Comparison of ENCODE assay signal across 10 mouse cellular contexts in the genomic region with DNA sequence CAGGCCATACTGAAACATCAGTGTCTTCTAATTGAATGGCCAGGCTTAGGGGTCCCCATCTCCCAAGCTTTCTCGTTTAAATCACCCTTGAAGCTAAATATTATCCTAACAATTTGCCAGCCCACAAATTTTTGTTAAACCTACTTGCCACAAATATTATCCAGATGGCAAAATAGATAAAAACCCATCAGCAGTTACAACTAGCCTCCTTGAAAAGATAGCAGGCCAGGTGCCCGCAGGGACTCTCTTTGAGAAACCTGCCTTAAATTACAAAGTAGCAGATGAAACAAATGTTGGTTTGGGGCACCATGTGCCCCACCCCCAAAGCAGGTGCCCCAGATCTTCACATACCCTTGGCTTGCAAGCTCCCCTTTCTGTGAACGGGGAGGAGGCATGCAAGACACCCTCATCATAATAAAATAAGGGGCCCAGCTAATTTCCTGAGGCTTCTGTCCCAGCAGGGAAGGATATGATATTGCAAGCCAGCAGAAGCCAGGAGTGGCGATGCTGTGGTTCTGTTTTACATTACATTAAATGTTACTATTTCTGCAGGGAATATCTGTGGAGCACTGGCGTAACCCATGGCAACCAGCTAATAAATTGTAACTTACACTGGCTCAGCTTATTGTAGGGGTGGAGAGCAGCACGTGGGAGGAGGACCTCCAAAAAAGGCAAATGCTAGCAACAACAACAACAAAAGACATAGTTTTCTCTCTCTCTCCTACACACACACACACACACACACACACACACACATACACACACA. TPM values are rescaled to one million over a fixed set of nuclear protein-coding genes. Genes with fewer than 3 reads are reported as not detected.
DNase-seq lines count a peak whose midpoint lies in the region; ATAC-seq lines count a peak whose summit lies in the region.
"Had no signal": no experiment of that assay in that cellular context is flagged by ENCODE, and none has a peak within 500 bp of the region (broad histone marks: within the 10 kb centered on the region; RNA-seq: fewer than 3 reads in every experiment).

No protein-coding gene starts in this region.

- H3K4me1 ChIP-seq in kidney, embryonic 16.5 days (ENCODE audit: insufficient read depth, low read length), result peaks cover 13% of the 10 kb centered on the region
- H3K4me1 ChIP-seq in embryonic facial prominence, embryonic 11.5 days (ENCODE audit: control insufficient read depth, insufficient read depth, low read length), result peaks cover 5% of the 10 kb centered on the region; the same call in 1 of the 2 replicates
- peaks cover 45% of the 10 kb centered on the region for H3K4me1 ChIP-seq in limb, embryonic 10.5 days
- H3K4me1 ChIP-seq in midbrain, embryonic 16.5 days (ENCODE audit: control insufficient read depth, insufficient read depth, low read length), result peaks cover 30% of the 10 kb centered on the region

- DNase-seq in kidney, postnatal 25 days, result no peak
- peak; percentile 75 for DNase-seq in embryonic facial prominence, embryonic 11.5 days (ENCODE audit: low spot score)
- no peak for DNase-seq in limb, embryonic 10.5 days (ENCODE audit: low spot score)
- no peak for DNase-seq in natural killer cell, adult 2 months (ENCODE audit: low spot score in 2 of 2)
- no peak for DNase-seq in lung, postnatal 4 days
- DNase-seq in urinary bladder, postnatal 4 days (ENCODE audit: low spot score in 2 of 2), result no peak
- DNase-seq: adrenal gland, postnatal 10 days had no signal

- H3K27ac ChIP-seq in kidney, embryonic 16.5 days (ENCODE audit: low read length), result no peak overlapping the region
- no peak overlapping the region for H3K27ac ChIP-seq in embryonic facial prominence, embryonic 11.5 days (replicated peaks; ENCODE audit: low read depth, low read length)
- H3K27ac ChIP-seq in limb, embryonic 10.5 days, result peak overlapping the region; percentile 53; the same call in 1 of the 2 replicates
- H3K27ac ChIP-seq in midbrain, embryonic 16.5 days (ENCODE audit: low read length), result peak overlapping the region; percentile 90

- no peaks in the 10 kb centered on the region for H3K9me3 ChIP-seq in kidney, embryonic 16.5 days (ENCODE audit: low read length)
- no peaks in the 10 kb centered on the region for H3K9me3 ChIP-seq in embryonic facial prominence, embryonic 11.5 days (replicated peaks; ENCODE audit: control insufficient read depth, low read length)
- no peaks in the 10 kb centered on the region for H3K9me3 ChIP-seq in limb, embryonic 10.5 days (replicated peaks)
- no peaks in the 10 kb centered on the region for H3K9me3 ChIP-seq in midbrain, embryonic 16.5 days (replicated peaks; ENCODE audit: control insufficient read depth, low read length, poor library complexity, severe bottlenecking)

- H3K4me3 ChIP-seq in kidney, embryonic 16.5 days (ENCODE audit: low read length), result no peak overlapping the region
- no peak overlapping the region for H3K4me3 ChIP-seq in embryonic facial prominence, embryonic 11.5 days (ENCODE audit: low read depth, low read length)
- H3K4me3 ChIP-seq in limb, embryonic 10.5 days, result no peak overlapping the region
- no peak overlapping the region for H3K4me3 ChIP-seq in midbrain, embryonic 16.5 days (ENCODE audit: low read depth, low read length)

- H3K36me3 ChIP-seq in kidney, embryonic 16.5 days (ENCODE audit: insufficient read depth, low read length), result no peaks in the 10 kb centered on the region
- no peaks in the 10 kb centered on the region for H3K36me3 ChIP-seq in embryonic facial prominence, embryonic 11.5 days (replicated peaks; ENCODE audit: control insufficient read depth, insufficient read depth, low read depth, low read length)
- H3K36me3 ChIP-seq in limb, embryonic 10.5 days, result no peaks in the 10 kb centered on the region
- H3K36me3 ChIP-seq in midbrain, embryonic 16.5 days (ENCODE audit: control insufficient read depth, insufficient read depth, low read length), result no peaks in the 10 kb centered on the region

- no peak overlapping the region for H3K9ac ChIP-seq in kidney, embryonic 16.5 days (replicated peaks; ENCODE audit: low read length)
- H3K9ac ChIP-seq in embryonic facial prominence, embryonic 11.5 days (replicated peaks; ENCODE audit: low read length), result no peak overlapping the region
- no peak overlapping the region for H3K9ac ChIP-seq in midbrain, embryonic 16.5 days (ENCODE audit: low read depth, low read length)

- H3K4me2 ChIP-seq in kidney, embryonic 16.5 days (replicated peaks; ENCODE audit: low read depth, low read length), result no peak overlapping the region
- H3K4me2 ChIP-seq in embryonic facial prominence, embryonic 11.5 days (ENCODE audit: low read depth, low read length), result no peak overlapping the region
- H3K4me2 ChIP-seq in midbrain, embryonic 16.5 days (ENCODE audit: low read length), result peak overlapping the region; percentile 31

- 27% methylated on average over 6 of the region's 6 CpGs for WGBS in kidney, embryonic 16.5 days
- WGBS in embryonic facial prominence, embryonic 11.5 days, result 44% methylated on average over 6 of the region's 6 CpGs
- WGBS in limb, embryonic 10.5 days, result 47% methylated on average over 6 of the region's 6 CpGs
- 22% methylated on average over 6 of the region's 6 CpGs for WGBS in midbrain, embryonic 16.5 days

- ATAC-seq in kidney, embryonic 16.5 days (ENCODE audit: low FRiP score, low TSS enrichment), result peak; percentile 44; the same call in 1 of the 2 replicates
- no peak; the same call in 1 of the 2 replicates for ATAC-seq in embryonic facial prominence, embryonic 11.5 days (replicated peaks; ENCODE audit: insufficient number of reproducible peaks, low FRiP score, low TSS enrichment, low read depth)
- ATAC-seq in midbrain, embryonic 16.5 days, result peak; percentile 92

- H3K27me3 ChIP-seq in kidney, embryonic 16.5 days (ENCODE audit: insufficient read depth, low read length), result no peaks in the 10 kb centered on the region
- no peaks in the 10 kb centered on the region for H3K27me3 ChIP-seq in embryonic facial prominence, embryonic 11.5 days (ENCODE audit: control insufficient read depth, insufficient read depth, low read length)
- no peaks in the 10 kb centered on the region for H3K27me3 ChIP-seq in limb, embryonic 10.5 days (ENCODE audit: low read depth, poor library complexity, severe bottlenecking)
- H3K27me3 ChIP-seq in midbrain, embryonic 16.5 days (ENCODE audit: control insufficient read depth, insufficient read depth, low read depth, low read length), result no peaks in the 10 kb centered on the region
- H3K27me3 ChIP-seq: CH12.LX had no signal

RNA-seq across cellular contexts. Expression of a gene that starts 27.2 kb away (rescaled TPM):
- polyA plus RNA-seq in kidney, embryonic 16.5 days (2015; fragmentation: Nextera tagmentation; extraction: Ambion mirVana), result 24.8 and 26.1 TPM in 2 replicates
- polyA plus RNA-seq in embryonic facial prominence, embryonic 11.5 days (2014; fragmentation: Nextera tagmentation; extraction: Ambion mirVana), result 40.6 and 42.3 TPM in 2 replicates
- polyA plus RNA-seq in limb, embryonic 10.5 days (2016; fragmentation: Nextera tagmentation; extraction: Ambion mirVana), result 59.9 and 84.9 TPM in 2 replicates
- polyA plus RNA-seq in midbrain, embryonic 16.5 days (2015; fragmentation: Nextera tagmentation; extraction: Ambion mirVana), result 93.6 and 100 TPM in 2 replicates

Comparison
In these comparisons a context has a peak if more than half of its experiments do, and no peak if none do; other contexts are left out.
1. H3K27ac ChIP-seq: peak in limb, embryonic 10.5 days (single experiment) and midbrain, embryonic 16.5 days (single experiment); none in kidney, embryonic 16.5 days (single experiment) and embryonic facial prominence, embryonic 11.5 days (single experiment).